Mouse (Mus musculus) neural tube, embryonic 14.5 days (tissue): ENCODE data around the gene Pou2f2. TPM values are rescaled to one million over a fixed set of nuclear protein-coding genes. Genes with fewer than 3 reads are reported as not detected.

Source experiments
- ATAC-seq: fragments of 200-750 bp; cut with Nextera tagmentation; 2 replicates; pipeline ENCODE4 v1.8.0; 2017; ENCODE audit warnings: low read depth, mild to moderate bottlenecking, moderate TSS enrichment, moderate library complexity
- H3K27ac ChIP-seq: fragments of 300-500 bp; sonication (generic); 2 replicates; pipeline ENCODE4 v1.5.1; 2014; ENCODE audit warnings: low read depth, mild to moderate bottlenecking, control low read depth, low read length, moderate library complexity, mixed read lengths
- H3K27me3 ChIP-seq: fragments of 300-500 bp; sonication (generic); 2 replicates; pipeline ENCODE4 v1.6.1; 2014; ENCODE audit warnings: low read length; ENCODE audit not compliant: control insufficient read depth, insufficient read depth
- H3K36me3 ChIP-seq: fragments of 300-500 bp; sonication (generic); 2 replicates; pipeline ENCODE4 v1.6.1; 2014; ENCODE audit warnings: low read length, mixed read lengths; ENCODE audit not compliant: control insufficient read depth, insufficient read depth
- H3K4me1 ChIP-seq: fragments of 300-500 bp; sonication (generic); 2 replicates; pipeline ENCODE4 v1.6.1; 2014; ENCODE audit warnings: low read length; ENCODE audit not compliant: control insufficient read depth, insufficient read depth
- H3K4me2 ChIP-seq: fragments of 300-500 bp; sonication (generic); 2 replicates; pipeline ENCODE4 v1.6.1; 2014; ENCODE audit warnings: mild to moderate bottlenecking, low read depth, low read length, control low read depth
- H3K4me3 ChIP-seq: fragments of 300-500 bp; sonication (generic); 2 replicates; pipeline ENCODE4 v1.5.1; 2014; ENCODE audit warnings: low read depth, low read length, control low read depth, mixed read lengths
- H3K9ac ChIP-seq: fragments of 300-500 bp; sonication (generic); replicated peaks from 2 replicates; pipeline ENCODE4 v1.6.1; 2014; ENCODE audit warnings: low read depth, mild to moderate bottlenecking, control low read depth, low read length, mixed read lengths
- H3K9me3 ChIP-seq: fragments of 300-500 bp; sonication (generic); 2 replicates; pipeline ENCODE4 v1.6.1; 2016; ENCODE audit warnings: low read length; ENCODE audit not compliant: control insufficient read depth
- WGBS: fragments of 180-500 bp; shearing (Covaris S2); extraction: QIAGEN DNeasy Blood & Tissue Kit; methylation state at CpG from one replicate; pipeline ENCODE4 v1.1.7; 2014; 5-methylcytosine and 5-hydroxymethylcytosine counted together
- polyA plus RNA-seq: library from polyadenylated mRNA; unstranded; fragments of >200 nt; fragmentation: Nextera tagmentation; extraction: Ambion mirVana; gene quantifications from 2 replicates; pipeline ENCODE4 v1.2.1, GENCODE M21; 2014

The Pou2f2 gene
- polyA plus RNA-seq, 1 experiment from 2014 or later, result 33.6 TPM

- H3K36me3 ChIP-seq, result peaks cover 6% of the 10 kb centered on the region; the same call in 1 of the 2 replicates
- peak overlapping the region; percentile 57 for H3K9ac ChIP-seq
- H3K9me3 ChIP-seq, result no peaks in the 10 kb centered on the region
- peak overlapping the region; percentile 68 for H3K4me3 ChIP-seq
- H3K4me1 ChIP-seq, result peaks cover 21% of the 10 kb centered on the region
- 1% methylated on average over 53 of the region's 53 CpGs for WGBS
- 0 out of 2 replicates have a peak, but pooled peaks have one; percentile 16 for ATAC-seq
- H3K27ac ChIP-seq, result peak overlapping the region; percentile 7; the same call in 1 of the 2 replicates
- no peaks in the 10 kb centered on the region for H3K27me3 ChIP-seq
- peak overlapping the region; percentile 70 for H3K4me2 ChIP-seq
Measured at GRCm38 (mm10) chr7:25218705-25219415, 39.3 kb upstream of the Pou2f2 start.

GRCm38 (mm10) chr7:25217653-25218395 is 38.3 kb upstream of the Pou2f2 start:
- WGBS, result 69% methylated on average over 12 of the region's 12 CpGs
- Histone ChIP-seq H3K4me2 (peak overlapping the region; percentile 70; the same call in 1 of the 2 replicates), H3K4me3 (peak overlapping the region; percentile 68; the same call in 1 of the 2 replicates), H3K36me3 (0 out of 2 replicates have a peak, but pooled peaks cover 3% of the 10 kb centered on the region), H3K9me3 (no peaks in the 10 kb centered on the region), H3K27ac (no peak overlapping the region), H3K27me3 (no peaks in the 10 kb centered on the region), H3K4me1 (peaks cover 21% of the 10 kb centered on the region), H3K9ac (no peak overlapping the region; the same call in 1 of the 2 replicates)
- no peak for ATAC-seq

GRCm38 (mm10) chr7:25214172-25214571 is 34.6 kb upstream of the Pou2f2 start:
- H3K4me3 ChIP-seq, result no peak overlapping the region
- H3K27me3 ChIP-seq, result no peaks in the 10 kb centered on the region
- no peak overlapping the region for H3K27ac ChIP-seq
- peaks cover 4% of the 10 kb centered on the region; the same call in 1 of the 2 replicates for H3K4me1 ChIP-seq
- ATAC-seq, result no peak
- no peak overlapping the region for H3K4me2 ChIP-seq
- H3K36me3 ChIP-seq, result peaks cover 12% of the 10 kb centered on the region
- H3K9ac ChIP-seq, result no peak overlapping the region
- WGBS, result 97% methylated on average over 2 of the region's 2 CpGs
- no peaks in the 10 kb centered on the region for H3K9me3 ChIP-seq

GRCm38 (mm10) chr7:25213099-25213498 is 33.6 kb upstream of the Pou2f2 start:
- no peak for ATAC-seq
- no peak overlapping the region for H3K27ac ChIP-seq
- no peak overlapping the region for H3K9ac ChIP-seq
- no peak overlapping the region for H3K4me2 ChIP-seq
- peaks cover 17% of the 10 kb centered on the region for H3K36me3 ChIP-seq
- H3K4me3 ChIP-seq, result no peak overlapping the region
- H3K9me3 ChIP-seq, result no peaks in the 10 kb centered on the region
- no peaks in the 10 kb centered on the region for H3K27me3 ChIP-seq
- no peaks in the 10 kb centered on the region; the same call in 1 of the 2 replicates for H3K4me1 ChIP-seq
- 78% methylated on average over 3 of the region's 3 CpGs for WGBS

- H3K9ac ChIP-seq, result no peak overlapping the region
- H3K4me3 ChIP-seq, result no peak overlapping the region
- no peaks in the 10 kb centered on the region for H3K9me3 ChIP-seq
- 87% methylated on average over 4 of the region's 4 CpGs for WGBS
- H3K4me1 ChIP-seq, result no peaks in the 10 kb centered on the region
- H3K27ac ChIP-seq, result no peak overlapping the region
- ATAC-seq, result no peak
- H3K4me2 ChIP-seq, result no peak overlapping the region
- no peaks in the 10 kb centered on the region for H3K27me3 ChIP-seq
- H3K36me3 ChIP-seq, result peaks cover 23% of the 10 kb centered on the region
Measured at GRCm38 (mm10) chr7:25210482-25210881, 31.0 kb upstream of the Pou2f2 start.

- no peak overlapping the region for H3K4me2 ChIP-seq
- 83% methylated on average over 3 of the region's 3 CpGs for WGBS
- no peak for ATAC-seq
- H3K4me3 ChIP-seq, result no peak overlapping the region
- H3K36me3 ChIP-seq, result peaks cover 20% of the 10 kb centered on the region
- no peaks in the 10 kb centered on the region for H3K27me3 ChIP-seq
- H3K4me1 ChIP-seq, result no peaks in the 10 kb centered on the region
- H3K9ac ChIP-seq, result no peak overlapping the region
- no peaks in the 10 kb centered on the region for H3K9me3 ChIP-seq
- H3K27ac ChIP-seq, result no peak overlapping the region
Measured at GRCm38 (mm10) chr7:25209161-25209622, 29.7 kb upstream of the Pou2f2 start.

GRCm38 (mm10) chr7:25206094-25206830 is 26.7 kb upstream of the Pou2f2 start:
- no peak for ATAC-seq
- no peak overlapping the region for H3K4me3 ChIP-seq
- no peaks in the 10 kb centered on the region for H3K9me3 ChIP-seq
- no peaks in the 10 kb centered on the region for H3K4me1 ChIP-seq
- H3K4me2 ChIP-seq, result no peak overlapping the region
- 92% methylated on average over 16 of the region's 16 CpGs for WGBS
- peaks cover 36% of the 10 kb centered on the region for H3K36me3 ChIP-seq
- H3K27ac ChIP-seq, result no peak overlapping the region
- no peaks in the 10 kb centered on the region for H3K27me3 ChIP-seq
- H3K9ac ChIP-seq, result no peak overlapping the region

GRCm38 (mm10) chr7:25205355-25206093 is 26.0 kb upstream of the Pou2f2 start:
- H3K36me3 ChIP-seq, result peaks cover 36% of the 10 kb centered on the region
- no peak overlapping the region for H3K27ac ChIP-seq
- WGBS, result 83% methylated on average over 16 of the region's 16 CpGs
- H3K9me3 ChIP-seq, result no peaks in the 10 kb centered on the region
- no peaks in the 10 kb centered on the region for H3K4me1 ChIP-seq
- no peaks in the 10 kb centered on the region for H3K27me3 ChIP-seq
- H3K4me2 ChIP-seq, result no peak overlapping the region
- no peak for ATAC-seq
- no peak overlapping the region for H3K4me3 ChIP-seq
- no peak overlapping the region for H3K9ac ChIP-seq
